Mouse (Mus musculus): ENCODE results near the gene Zfp382. TPM values are rescaled to one million over a fixed set of nuclear protein-coding genes. Genes with fewer than 3 reads are reported as not detected.

Zfp382 gene
- 17.5 and 19.8 TPM in 2 replicates for polyA plus RNA-seq (2015; fragmentation: Nextera tagmentation; extraction: Ambion mirVana)

GRCm38 (mm10) chr7:30121308-30122187, at the start of gene Zfp382:
TSS of gene Zfp382 (plus strand) at chr7:30121942.
- Histone ChIP-seq H3K36me3 (peaks cover 9% of the 10 kb centered on the region), H3K27ac (peak within 1 kb of the TSS; percentile 88), H3K4me2 (peak within 1 kb of the TSS; percentile 73), H3K4me1 (replicated peaks) (peaks cover 7% of the 10 kb centered on the region), H3K9me3 (peaks cover under 1% of the 10 kb centered on the region; the same call in 1 of the 2 replicates), H3K27me3 (no peaks in the 10 kb centered on the region), H3K4me3 (peak within 1 kb of the TSS; percentile 74), H3K9ac (peak within 1 kb of the TSS; percentile 83)
- ATAC-seq (ENCODE audit: low FRiP score): peak; percentile 96
- WGBS: under 1% methylated on average over 61 of the region's 61 CpGs

DNA sequence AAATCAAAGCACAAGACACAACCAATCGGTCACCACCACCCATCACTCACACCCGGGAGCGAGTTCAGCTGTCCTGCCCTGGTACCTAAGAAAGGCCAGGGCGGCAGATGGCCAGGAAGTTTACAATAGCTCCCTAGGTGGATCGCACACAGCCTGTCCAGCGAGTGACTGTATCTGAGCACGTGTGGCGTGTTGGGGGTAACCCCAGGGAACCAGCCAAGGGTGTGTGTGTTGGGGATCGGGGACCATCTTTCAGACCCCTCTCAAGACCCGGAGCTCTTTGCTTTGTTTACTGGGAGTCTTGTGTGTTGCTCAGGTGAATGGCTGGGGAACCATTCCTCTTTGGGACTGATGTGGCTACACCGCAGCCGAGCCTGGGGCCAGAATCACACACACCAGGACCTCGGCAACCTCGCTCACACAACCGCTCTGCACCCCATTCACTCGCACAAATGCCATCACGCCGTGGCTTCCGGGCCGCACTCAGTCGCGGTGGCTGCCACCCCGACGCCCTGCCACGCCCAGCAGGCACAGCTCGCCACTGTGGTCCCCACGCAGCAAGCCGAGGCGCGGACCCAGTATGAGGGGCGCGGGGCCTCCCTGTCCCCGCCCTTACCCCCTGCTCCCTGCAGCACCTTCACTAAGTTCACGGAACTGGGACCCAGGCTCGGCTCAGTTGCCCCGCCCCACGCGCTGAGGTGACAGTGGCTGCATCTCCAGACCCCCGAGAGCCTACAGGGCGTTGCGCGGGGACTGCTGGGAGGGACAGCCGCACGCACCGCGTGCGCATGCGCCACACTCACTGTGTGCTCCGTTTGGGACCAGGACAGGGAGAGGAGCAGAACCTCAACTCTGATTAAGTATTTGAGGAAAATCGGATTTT, 49.4 kb upstream of the Zfp382 start, which contains the start of gene Zfp82:
Gene Zfp82 (minus strand): TSS at position 755 of the 883 bp plus-strand sequence.
- Histone ChIP-seq H3K27ac (peak within 1 kb of the TSS; percentile 90), H3K4me3 (peak within 1 kb of the TSS; percentile 89), H3K4me2 (peak within 1 kb of the TSS; percentile 90), H3K4me1 (replicated peaks) (peaks cover 13% of the 10 kb centered on the region), H3K9ac (peak within 1 kb of the TSS; percentile 89), H3K9me3 (no peaks in the 10 kb centered on the region), H3K27me3 (no peaks in the 10 kb centered on the region), H3K36me3 (peaks cover 38% of the 10 kb centered on the region)
- WGBS: under 1% methylated on average over 47 of the region's 50 CpGs
- peak; percentile 95 for ATAC-seq (ENCODE audit: low FRiP score)

DNA sequence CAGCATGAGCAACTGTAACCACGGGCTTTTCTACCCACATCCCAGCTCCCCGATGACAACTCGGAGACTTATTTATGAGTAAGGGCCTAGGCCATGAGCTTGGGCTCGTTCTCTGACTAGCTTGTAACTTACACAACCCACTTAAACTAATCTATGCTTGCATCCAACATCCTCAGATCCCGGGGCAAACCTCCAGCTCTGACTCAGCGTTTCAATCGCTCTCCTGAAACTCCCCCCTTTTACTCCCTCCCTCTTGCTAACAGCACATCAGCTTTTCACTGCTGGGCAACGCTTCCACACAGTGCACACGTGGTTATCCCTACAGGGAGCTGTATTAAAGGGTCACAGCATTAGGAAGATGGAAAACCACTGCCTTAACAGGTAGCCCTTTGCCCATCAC, 35.2 kb upstream of the Zfp382 start:
- no peak for ATAC-seq (ENCODE audit: low FRiP score)
- Histone ChIP-seq H3K9ac (no peak overlapping the region), H3K36me3 (peaks cover 45% of the 10 kb centered on the region), H3K4me1 (replicated peaks) (peaks cover 26% of the 10 kb centered on the region), H3K4me3 (no peak overlapping the region), H3K27ac (no peak overlapping the region), H3K27me3 (no peaks in the 10 kb centered on the region), H3K9me3 (no peaks in the 10 kb centered on the region), H3K4me2 (no peak overlapping the region)
- 92% methylated on average over 9 of the region's 9 CpGs for WGBS

- Histone ChIP-seq H3K9me3 (no peaks in the 10 kb centered on the region), H3K4me3 (peak overlapping the region; percentile 65), H3K27ac (no peak overlapping the region), H3K4me2 (peak overlapping the region; percentile 72), H3K27me3 (no peaks in the 10 kb centered on the region), H3K9ac (peak overlapping the region; percentile 75), H3K4me1 (replicated peaks) (peaks cover 33% of the 10 kb centered on the region), H3K36me3 (peaks cover 26% of the 10 kb centered on the region)
- no peak for ATAC-seq (ENCODE audit: low FRiP score)
- WGBS: 7% methylated on average over 6 of the region's 6 CpGs
Observed at GRCm38 (mm10) chr7:30089405-30089804, 32.3 kb upstream of the Zfp382 start.

DNA sequence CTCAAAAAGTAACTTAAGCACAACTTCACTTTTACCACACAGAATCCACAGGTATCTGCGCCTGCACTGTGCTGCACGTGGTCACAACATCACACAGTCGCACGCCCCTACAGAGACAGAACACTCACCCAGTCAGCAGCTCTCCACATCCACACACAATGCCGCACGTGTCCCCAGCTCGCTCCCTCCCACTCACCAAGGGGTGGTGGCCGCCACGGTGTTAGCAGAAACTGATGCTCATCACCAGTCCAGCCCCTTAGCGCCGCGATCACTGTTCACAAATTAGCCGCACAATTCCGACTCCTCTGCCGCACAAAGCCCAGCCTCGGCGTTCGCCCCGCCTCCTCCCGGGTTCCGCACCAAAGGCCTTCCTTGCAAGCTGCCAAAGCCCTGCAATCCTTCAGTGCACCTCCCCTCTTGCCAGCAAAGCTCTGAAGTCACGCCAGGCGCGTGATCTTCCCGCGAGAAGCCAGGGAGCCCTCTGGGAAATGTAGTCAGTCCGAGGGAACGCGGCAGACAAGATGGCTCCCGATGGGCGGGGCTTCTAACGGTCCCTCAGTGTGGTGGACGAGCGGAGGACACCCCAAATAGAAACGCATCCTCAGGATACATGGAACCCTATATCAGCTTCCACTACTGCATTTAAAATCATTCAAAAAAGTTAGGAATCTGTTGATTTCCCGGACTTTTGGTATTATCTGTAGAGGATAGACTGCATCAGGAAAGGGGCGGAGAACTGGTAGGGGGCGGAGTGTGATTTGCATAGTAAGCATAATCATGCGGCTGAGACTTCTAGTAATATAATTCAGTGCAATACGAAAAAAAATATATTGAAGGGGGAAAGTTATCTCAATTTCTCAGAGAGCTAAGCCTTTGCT, 31.4 kb upstream of the Zfp382 start, which contains the start of the genes Gm26920 and Zfp566:
Gene Gm26920 (minus strand): TSS at position 319 of the 878 bp plus-strand sequence.
Gene Zfp566 (minus strand): TSS at position 436 of the 878 bp plus-strand sequence.
- peak within 1 kb of the TSS; percentile 72 for H3K4me2 ChIP-seq
- peak; percentile 92 for ATAC-seq (ENCODE audit: low FRiP score)
- under 1% methylated on average over 40 of the region's 40 CpGs for WGBS
- H3K9me3 ChIP-seq: no peaks in the 10 kb centered on the region
- peak within 1 kb of the TSS; percentile 91 for H3K27ac ChIP-seq
- H3K27me3 ChIP-seq: no peaks in the 10 kb centered on the region
- H3K36me3 ChIP-seq: peaks cover 17% of the 10 kb centered on the region
- H3K9ac ChIP-seq: peak within 1 kb of the TSS; percentile 75
- peak within 1 kb of the TSS; percentile 65 for H3K4me3 ChIP-seq
- peaks cover 33% of the 10 kb centered on the region for H3K4me1 ChIP-seq (replicated peaks)

DNA sequence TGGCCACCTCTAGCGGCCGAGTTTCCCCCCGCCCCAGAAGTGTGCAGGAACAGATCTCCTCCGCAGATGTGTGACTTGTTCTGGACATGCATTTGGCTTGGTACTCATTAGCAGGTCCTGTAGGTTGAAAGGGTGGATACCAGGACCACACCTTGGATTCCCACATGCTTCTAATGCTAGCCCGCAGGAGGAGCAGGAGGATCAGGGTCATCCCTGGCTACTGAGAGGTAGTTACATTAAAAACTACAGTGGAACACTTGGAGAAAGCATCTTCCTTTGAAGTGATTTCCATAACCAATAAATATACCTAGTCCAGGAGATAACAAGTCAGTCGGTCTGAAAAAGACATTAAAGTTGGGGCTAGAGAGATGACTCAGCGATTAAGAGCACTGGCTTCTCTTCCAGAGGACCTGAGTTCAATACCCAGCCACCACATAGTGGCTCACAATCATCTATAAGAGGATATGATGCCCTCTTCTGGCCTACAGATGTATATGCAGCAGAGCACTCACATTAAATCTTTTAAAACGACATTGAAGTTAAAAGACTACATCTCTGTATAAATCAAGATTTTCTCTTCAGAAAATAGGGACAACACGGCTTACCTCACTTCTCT, 30.7 kb upstream of the Zfp382 start:
- H3K4me1 ChIP-seq (replicated peaks): peaks cover 36% of the 10 kb centered on the region
- H3K9me3 ChIP-seq: no peaks in the 10 kb centered on the region
- H3K9ac ChIP-seq: peak overlapping the region; percentile 75
- peak overlapping the region; percentile 91 for H3K27ac ChIP-seq
- H3K4me2 ChIP-seq: peak overlapping the region; percentile 72
- WGBS: 8% methylated on average over 9 of the region's 9 CpGs
- peaks cover 9% of the 10 kb centered on the region for H3K36me3 ChIP-seq
- no peaks in the 10 kb centered on the region for H3K27me3 ChIP-seq
- H3K4me3 ChIP-seq: peak overlapping the region; percentile 65
- peak; percentile 1; the same call in 1 of the 2 replicates for ATAC-seq (ENCODE audit: low FRiP score)

- ATAC-seq (ENCODE audit: low FRiP score): no peak
- no peak overlapping the region for H3K27ac ChIP-seq
- H3K9me3 ChIP-seq: no peaks in the 10 kb centered on the region
- peaks cover 44% of the 10 kb centered on the region for H3K4me1 ChIP-seq (replicated peaks)
- no peak overlapping the region for H3K4me3 ChIP-seq
- peaks cover 8% of the 10 kb centered on the region; the same call in 1 of the 2 replicates for H3K36me3 ChIP-seq
- no peak overlapping the region for H3K4me2 ChIP-seq
- 80% methylated on average over 9 of the region's 9 CpGs for WGBS
- no peak overlapping the region for H3K9ac ChIP-seq
- no peaks in the 10 kb centered on the region for H3K27me3 ChIP-seq
Observed at GRCm38 (mm10) chr7:30092666-30093065, 29.1 kb upstream of the Zfp382 start.

- H3K27ac ChIP-seq: peak overlapping the region; percentile 98
- H3K9ac ChIP-seq: no peak overlapping the region
- H3K4me1 ChIP-seq (replicated peaks): peaks cover 35% of the 10 kb centered on the region
- no peak for ATAC-seq (ENCODE audit: low FRiP score)
- H3K27me3 ChIP-seq: no peaks in the 10 kb centered on the region
- peak overlapping the region; percentile 61 for H3K4me2 ChIP-seq
- H3K4me3 ChIP-seq: peak overlapping the region; percentile 64
- peaks cover 15% of the 10 kb centered on the region for H3K36me3 ChIP-seq
- 79% methylated on average over 6 of the region's 6 CpGs for WGBS
- H3K9me3 ChIP-seq: no peaks in the 10 kb centered on the region
Observed at GRCm38 (mm10) chr7:30093918-30094415, 27.8 kb upstream of the Zfp382 start.

- WGBS: 1% methylated on average over 26 of the region's 26 CpGs
- peak within 1 kb of the TSS; percentile 64 for H3K4me3 ChIP-seq
- peaks cover 23% of the 10 kb centered on the region for H3K36me3 ChIP-seq
- H3K9ac ChIP-seq: peak within 1 kb of the TSS; percentile 83
- peaks cover 30% of the 10 kb centered on the region for H3K4me1 ChIP-seq (replicated peaks)
- H3K9me3 ChIP-seq: no peaks in the 10 kb centered on the region
- peak within 1 kb of the TSS; percentile 98 for H3K27ac ChIP-seq
- peak within 1 kb of the TSS; percentile 61 for H3K4me2 ChIP-seq
- ATAC-seq (ENCODE audit: low FRiP score): peak; percentile 75
- H3K27me3 ChIP-seq: no peaks in the 10 kb centered on the region
Observed at GRCm38 (mm10) chr7:30094646-30095429, 26.9 kb upstream of the Zfp382 start, which contains the start of gene Zfp260. TSS of gene Zfp260 (plus strand) at chr7:30094777.

GRCm38 (mm10) chr7:30095551-30096125, 26.1 kb upstream of the Zfp382 start:
- H3K27me3 ChIP-seq: no peaks in the 10 kb centered on the region
- peak overlapping the region; percentile 98; the same call in 1 of the 2 replicates for H3K27ac ChIP-seq
- H3K9me3 ChIP-seq: no peaks in the 10 kb centered on the region
- no peak for ATAC-seq (ENCODE audit: low FRiP score)
- peak overlapping the region; percentile 83 for H3K9ac ChIP-seq
- H3K4me2 ChIP-seq: peak overlapping the region; percentile 61
- peak overlapping the region; percentile 64 for H3K4me3 ChIP-seq
- H3K4me1 ChIP-seq (replicated peaks): peaks cover 30% of the 10 kb centered on the region
- peaks cover 31% of the 10 kb centered on the region for H3K36me3 ChIP-seq
- WGBS: 3% methylated on average over 5 of the region's 5 CpGs

All from hindbrain, embryonic 13.5 days (tissue).